Mouse (Mus musculus): ENCODE results near the gene Gm37419.

Gene Gm37419

DNA sequence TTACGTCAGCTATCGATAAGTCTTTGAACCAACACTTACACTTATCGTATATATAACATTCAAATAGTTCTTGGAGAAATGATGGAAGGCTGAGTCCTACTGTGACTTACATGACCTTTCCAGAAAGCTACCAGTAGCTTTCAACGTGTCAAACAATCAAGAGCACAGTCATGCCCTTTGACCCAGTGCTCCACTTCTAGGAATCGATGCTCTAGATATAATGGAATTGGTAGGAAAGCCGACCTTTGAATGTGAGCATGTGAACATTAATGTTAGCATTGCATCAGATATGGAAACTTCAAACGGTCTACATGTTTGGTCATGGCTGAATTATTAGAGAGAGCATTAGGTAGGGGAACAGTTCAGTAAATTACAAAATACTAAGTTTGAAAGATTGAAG lies 8.1 kb downstream of the Gm37419 start:
- no peak for DNase-seq (ENCODE audit: low spot score in 2 of 2)

DNA sequence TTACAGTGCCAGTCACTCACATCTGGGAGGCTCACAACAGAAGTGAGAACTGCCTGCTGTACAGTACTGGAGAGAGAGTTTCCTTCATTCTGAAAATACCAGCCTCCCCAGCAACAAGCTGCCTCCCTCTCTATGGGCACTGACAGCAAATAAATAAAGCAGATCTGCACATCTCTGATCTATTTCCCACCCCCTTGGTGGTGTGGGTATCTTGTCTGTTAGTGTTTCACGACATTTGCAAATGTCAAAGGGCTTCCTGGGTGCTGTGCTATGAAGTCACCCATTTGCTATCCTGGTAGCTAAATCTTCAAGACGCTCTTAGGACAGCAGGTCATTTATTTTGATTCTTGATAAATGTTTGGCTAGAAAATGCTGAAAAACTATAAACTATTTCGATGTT lies 8.9 kb downstream of the Gm37419 start:
- DNase-seq (ENCODE audit: low spot score in 2 of 2): no peak

DNA sequence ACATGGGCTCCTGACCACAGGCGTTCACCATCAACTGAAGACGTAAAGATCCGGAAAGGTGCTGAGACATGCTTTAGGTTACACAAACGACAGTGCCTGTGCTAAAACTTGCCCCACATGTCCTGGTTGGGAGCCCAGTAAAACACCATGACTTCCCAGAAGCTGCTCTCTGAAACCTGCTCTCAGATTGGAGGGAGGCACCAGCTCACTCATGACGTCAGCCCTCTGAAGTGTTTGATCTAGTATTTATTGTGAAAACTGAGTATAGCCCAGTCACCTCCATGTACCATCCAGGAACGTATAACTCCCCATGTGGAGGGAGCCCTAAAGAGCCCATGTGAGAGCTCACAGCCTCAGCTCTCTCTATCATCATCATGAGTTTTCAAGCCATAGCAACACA lies 9.6 kb downstream of the Gm37419 start:
- no peak for DNase-seq (ENCODE audit: low spot score in 2 of 2)

DNA sequence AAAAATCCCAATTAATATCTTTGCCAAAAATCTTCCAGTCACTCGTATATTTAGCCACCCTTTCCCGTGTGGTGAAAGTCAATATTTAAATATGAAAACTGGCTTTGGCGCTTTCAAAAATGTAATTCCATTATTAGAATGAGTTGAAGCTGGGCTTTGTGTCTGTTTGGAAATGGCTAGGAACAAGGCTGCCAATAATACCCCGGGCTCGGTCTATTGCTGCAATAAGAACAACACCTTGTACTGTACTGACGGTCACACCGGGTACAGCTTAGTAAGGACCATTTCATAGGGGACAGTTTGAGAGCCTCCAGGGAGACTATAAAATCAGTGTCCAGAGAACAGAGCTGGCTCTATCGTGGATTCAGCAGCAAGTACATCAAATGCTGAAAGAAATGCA lies 17.6 kb downstream of the Gm37419 start:
- DNase-seq (ENCODE audit: low spot score in 2 of 2): no peak

DNA sequence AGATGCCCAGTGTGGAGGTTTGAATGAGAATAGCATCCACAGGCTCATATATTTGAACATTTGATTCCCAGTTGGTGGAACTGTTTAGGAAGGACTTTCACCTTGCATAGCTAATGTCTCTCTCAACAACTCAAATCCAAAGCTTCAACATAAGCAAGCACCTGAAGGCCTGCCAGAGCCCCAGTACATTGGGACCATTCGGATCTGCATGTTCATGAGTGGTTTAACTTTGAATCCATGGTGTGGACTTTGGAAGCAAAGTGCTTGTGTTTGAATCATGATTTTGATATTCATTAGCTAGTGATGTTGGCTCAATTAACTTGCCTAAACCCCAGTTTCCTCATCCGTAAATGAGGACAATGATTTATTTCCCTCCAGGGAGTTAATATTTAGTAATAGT lies 21.6 kb downstream of the Gm37419 start:
- no peak for DNase-seq (ENCODE audit: low spot score in 2 of 2)

DNA sequence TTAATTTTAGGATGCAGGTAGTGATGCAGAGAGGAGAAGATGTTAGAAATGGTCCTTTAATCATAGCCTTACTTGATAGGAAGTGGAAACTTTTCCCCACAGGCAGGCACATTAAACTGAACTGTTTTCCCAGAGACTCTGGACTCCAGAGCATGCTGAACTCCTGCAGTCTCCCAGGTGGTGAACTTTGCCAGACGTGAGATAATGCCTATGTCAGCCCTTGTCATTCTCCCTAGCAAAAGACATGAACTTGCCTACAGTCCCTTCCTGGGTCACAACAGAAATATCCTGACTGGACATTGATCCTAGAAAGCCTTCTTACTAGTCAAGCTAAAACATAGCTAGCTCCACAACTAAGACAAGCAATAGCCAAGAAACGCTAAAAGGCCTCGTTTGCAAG lies 23.0 kb downstream of the Gm37419 start:
- no peak for DNase-seq (ENCODE audit: low spot score in 2 of 2)

DNA sequence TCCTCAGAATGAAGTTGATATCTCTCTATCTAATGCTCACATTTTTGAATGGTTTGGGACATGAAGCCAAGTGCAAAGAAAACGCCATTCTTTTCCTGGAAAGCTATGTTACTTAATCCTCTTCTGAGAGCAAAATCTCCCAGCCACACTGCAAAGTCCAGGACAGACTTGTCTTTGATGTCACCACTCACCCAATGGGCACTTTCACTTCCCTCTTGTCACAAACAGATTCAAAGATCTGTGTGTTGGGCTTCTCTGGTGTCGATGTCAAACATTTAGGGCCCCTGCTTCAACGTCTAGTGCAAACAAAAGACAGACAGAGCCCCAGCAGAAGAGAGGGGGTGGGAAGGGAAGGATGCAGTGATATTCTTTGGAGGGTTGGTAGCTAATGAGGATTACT lies 23.8 kb downstream of the Gm37419 start:
- DNase-seq (ENCODE audit: low spot score in 2 of 2): no peak

DNA sequence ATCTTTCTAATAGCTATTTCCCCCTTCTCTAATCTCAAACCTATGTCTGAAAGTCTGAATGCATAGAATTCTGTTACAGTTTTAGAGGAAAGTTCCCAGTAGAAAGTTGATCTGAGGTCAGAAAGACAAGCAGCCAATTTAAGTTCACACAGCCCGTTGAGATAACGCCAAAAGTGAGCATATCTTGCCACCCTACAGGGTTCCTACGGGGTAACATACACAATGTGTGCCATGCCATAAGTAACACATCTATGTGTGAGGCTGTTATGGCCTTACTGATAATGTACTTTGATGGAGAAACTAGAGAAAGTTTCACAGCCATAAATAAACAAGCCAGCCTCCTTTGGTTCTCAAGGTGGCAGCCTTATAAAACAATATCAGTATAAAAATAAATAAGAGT lies 26.1 kb downstream of the Gm37419 start:
- DNase-seq (ENCODE audit: low spot score in 2 of 2): no peak

DNA sequence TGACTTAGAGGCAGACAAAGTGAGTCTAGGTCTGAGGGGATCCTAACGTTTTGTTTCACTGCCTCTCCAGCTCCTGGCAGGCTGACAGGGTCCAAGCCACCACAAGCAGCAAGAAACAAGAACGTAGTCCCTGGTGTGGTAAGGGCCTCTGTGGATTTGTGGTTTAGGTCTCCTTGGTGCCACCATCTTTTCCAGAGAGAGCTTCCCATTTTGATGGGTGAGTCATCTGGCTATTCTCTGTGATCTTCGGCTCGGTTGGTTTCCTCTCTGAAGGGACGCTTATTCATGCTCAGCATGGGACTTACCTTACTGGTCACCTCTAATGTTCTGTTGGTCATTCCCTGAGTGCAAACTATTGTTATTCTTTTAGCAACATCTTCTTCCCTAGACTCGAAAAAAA lies 28.0 kb downstream of the Gm37419 start:
- DNase-seq (ENCODE audit: low spot score in 2 of 2): no peak

DNA sequence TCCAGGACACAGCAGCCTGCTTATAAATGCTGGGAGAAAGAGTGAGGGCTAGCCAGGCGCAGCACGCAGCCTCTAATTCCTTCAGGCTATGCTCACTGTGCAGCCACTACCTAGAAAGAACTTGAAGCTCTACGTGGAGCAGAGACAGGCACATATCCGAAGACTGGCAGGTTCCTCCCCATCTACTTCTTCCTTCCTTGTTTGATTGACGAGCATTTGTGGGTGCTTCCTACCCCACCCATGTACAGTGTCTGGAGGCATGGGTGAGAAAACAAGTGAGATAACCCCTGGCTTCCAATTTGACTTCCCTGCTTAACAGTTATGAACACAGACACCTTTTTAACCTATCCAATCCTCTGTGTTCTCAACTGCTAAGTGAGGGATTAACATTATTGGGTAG lies 28.5 kb downstream of the Gm37419 start:
- DNase-seq (ENCODE audit: low spot score in 2 of 2): no peak

DNA sequence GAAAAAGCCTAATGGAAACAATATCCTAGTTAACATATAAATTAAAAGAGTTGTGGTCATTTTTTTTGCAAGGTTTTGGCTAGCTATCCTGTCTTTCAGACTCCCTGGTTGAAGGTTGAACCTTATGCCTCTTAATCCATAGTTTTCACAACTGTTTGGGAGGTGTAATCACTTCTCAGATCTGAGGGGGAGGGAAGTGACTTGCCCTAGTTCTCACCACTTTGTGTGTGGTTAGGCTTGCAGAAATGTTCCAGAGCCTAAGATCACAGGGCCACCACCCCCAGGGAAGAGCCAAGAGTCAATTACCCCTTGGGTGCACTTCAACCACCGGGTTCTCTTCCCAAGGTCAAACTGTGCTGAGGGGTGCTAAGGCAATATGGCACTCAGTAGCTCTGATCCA lies 33.4 kb downstream of the Gm37419 start:
- no peak for DNase-seq (ENCODE audit: low spot score in 2 of 2)

DNA sequence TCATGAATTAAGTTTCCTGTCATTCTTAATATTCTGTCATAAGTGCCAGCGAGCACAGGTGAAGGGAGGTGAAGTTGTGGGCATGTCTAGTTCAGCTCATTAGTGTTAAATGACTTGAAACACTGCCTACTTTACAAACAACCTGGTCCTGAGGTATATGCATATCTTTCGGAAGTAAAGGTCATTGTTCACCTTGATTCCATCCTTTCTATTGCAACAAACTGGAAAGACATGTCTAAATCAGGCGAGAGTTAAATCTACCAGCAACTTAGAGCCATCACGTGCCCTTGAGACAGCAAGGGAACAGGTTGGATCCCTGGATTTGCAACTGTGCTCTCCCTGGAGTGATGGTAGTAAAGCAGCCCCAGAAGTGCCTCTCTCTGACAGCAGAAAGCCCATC lies 34.3 kb downstream of the Gm37419 start:
- DNase-seq (ENCODE audit: low spot score in 2 of 2): no peak

DNA sequence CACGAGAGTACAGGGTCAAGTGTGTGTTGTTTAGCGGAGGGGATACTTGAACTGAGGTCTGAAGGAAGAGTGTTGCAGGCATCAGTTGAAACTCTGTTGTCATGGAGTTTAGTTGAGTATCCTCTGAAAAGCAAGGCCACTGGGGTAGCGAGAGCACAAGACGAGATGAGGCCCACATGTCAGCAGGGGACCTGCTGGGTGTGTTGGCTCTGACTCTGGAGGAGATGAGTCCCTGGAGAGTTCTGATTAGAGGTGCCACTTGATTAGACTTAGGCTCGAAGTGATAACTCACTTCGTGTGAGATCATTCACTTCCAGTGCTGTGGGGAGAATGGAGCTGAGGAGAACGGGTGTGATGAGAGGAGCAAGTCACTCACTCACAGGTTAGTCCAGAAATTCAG lies 37.2 kb downstream of the Gm37419 start:
- no peak for DNase-seq (ENCODE audit: low spot score in 2 of 2)

DNA sequence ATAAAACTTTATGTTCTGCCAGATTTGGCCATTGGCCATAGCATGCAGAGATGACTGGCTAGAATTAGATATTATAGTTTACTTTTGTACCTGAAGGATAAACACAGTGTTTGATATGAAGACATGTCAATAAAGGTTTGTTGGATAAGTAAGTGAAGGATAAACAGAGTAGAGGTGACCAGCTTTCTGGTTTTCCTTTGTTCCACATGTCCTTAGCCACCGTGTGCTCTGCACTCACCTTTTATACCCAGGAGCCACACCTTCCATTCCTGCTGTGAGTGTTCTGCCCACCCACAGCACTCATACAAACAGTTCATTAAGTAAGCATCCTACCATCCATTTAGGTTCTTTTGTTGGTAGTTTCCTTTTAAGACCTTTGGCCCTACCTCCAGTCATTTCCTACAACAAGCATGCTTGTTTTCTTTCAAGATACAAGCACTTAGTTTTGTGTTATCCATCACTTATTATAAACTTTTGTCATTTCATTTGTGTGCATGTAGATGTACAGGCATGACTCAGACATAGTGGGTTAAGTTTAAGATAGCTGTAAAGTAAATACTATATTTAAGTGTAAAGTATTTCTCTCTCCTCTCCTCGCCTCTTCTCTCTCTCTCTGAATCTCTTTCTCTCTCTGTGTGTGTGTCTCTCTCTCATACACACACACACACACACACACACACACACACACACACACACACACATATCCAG lies 41.8 kb downstream of the Gm37419 start:
- no peak for DNase-seq (ENCODE audit: low spot score in 2 of 2)

DNA sequence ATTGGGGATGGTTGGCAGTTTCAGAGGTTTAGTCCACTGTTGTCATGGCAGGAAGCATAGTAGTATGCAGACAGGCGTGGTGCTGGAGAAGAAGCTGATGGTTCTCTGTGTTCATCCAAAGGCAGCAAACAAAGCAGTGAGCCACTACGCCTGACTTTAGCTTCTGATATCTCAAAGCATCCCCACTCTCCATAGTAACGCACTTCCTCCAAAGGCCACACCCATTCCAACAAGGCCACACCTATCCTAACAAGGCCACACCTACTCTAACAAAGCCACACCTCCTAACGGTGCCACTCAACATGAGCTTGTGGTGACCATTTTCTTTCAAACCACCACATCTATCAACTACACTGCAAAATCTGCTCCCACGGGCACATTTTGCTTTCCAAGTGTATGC lies 45.0 kb downstream of the Gm37419 start:
- no peak for DNase-seq (ENCODE audit: low spot score in 2 of 2)

DNA sequence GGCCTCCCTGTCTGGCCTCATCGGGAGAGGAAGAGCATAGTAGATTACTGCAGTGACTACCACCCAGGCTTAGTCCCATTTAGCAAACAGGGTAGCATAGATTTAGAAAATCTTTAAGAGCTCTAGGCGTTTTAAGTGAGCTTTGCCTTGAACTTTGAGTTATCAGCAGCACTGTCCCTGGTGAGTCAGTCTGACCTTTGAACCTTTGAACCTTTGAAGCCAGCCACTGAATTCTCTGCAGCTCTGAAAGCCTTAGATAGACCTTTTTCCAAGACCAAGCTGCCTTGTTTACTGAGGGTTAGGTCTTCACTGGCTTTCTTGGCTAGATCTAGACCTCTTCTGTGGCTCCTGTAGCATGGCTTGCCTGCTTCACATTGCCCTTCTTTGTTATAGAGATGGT lies 46.2 kb downstream of the Gm37419 start:
- DNase-seq (ENCODE audit: low spot score in 2 of 2): no peak

DNA sequence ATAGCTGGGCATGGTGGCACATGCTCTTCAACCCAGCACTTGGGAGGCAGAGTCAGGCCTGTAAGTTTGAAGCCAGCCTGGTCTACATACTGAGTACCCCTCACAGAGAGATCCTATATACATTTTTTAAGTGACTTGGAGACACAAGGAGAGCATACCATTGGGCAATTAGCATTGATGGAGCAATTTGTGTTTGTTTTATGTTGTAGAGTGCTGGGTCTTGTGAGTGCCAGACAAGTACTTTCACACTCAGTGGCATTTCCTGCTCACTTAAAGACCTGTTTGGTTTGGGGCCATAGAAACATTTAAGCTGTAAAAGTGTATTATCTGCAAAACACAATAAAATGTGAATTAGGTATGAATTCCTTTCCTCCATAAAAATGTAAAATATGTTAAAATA lies 47.5 kb downstream of the Gm37419 start:
- no peak for DNase-seq (ENCODE audit: low spot score in 2 of 2)

DNA sequence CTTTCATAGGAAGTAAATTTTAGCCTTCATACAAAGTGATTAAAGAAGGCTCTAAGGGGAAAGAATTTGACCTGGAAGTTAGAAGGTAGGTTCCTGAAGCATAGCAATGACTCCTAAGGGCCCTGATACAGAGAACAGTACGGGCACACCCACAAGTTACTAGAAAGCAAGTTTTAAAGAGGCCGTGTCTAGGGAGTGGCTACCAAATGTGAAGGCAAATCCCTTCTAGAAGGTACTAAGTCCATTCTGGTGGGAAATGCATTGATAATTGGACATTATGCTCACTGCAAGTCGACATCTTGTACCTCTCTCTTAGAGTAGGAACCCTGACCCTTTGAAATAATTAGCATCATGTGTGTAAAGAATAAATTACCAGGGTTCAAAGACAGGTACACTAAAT lies 48.1 kb downstream of the Gm37419 start:
- DNase-seq (ENCODE audit: low spot score in 2 of 2): no peak
